13 mouse cellular contexts compared by ENCODE assay signal in genomic region chr9:103486262-103486661, GRCm38 (mm10). TPM values are rescaled to one million over a fixed set of nuclear protein-coding genes. Genes with fewer than 3 reads are reported as not detected.
DNase-seq lines count a peak whose midpoint lies in the region; ATAC-seq and TF ChIP-seq lines count a peak whose summit lies in the region.
"Had no signal": no experiment of that assay in that cellular context is flagged by ENCODE, and none has a peak within 500 bp of the region (broad histone marks: within the 10 kb centered on the region; RNA-seq: fewer than 3 reads in every experiment).

No protein-coding gene starts in this region.

- H3K9ac ChIP-seq in heart, embryonic 16.5 days (ENCODE audit: low read length) = 0 out of 2 replicates have a peak overlapping the region, but pooled peaks have one; percentile 10
- no peak overlapping the region for H3K9ac ChIP-seq in liver, adult 2 months (ENCODE audit: low read depth, low read length)
- H3K9ac ChIP-seq in liver, embryonic 12.5 days = no peak overlapping the region
- H3K9ac ChIP-seq in embryonic facial prominence, embryonic 13.5 days = no peak overlapping the region
- H3K9ac ChIP-seq: forebrain, embryonic 13.5 days; midbrain, embryonic 12.5 days; neural tube, embryonic 12.5 days had no signal

- no peaks in the 10 kb centered on the region for H3K27me3 ChIP-seq in heart, embryonic 16.5 days (ENCODE audit: control insufficient read depth, insufficient read depth, low read length)
- H3K27me3 ChIP-seq in liver, adult 2 months (ENCODE audit: control insufficient read depth, insufficient read depth, low read length) = no peaks in the 10 kb centered on the region
- peaks cover 6% of the 10 kb centered on the region; the same call in 1 of the 2 replicates for H3K27me3 ChIP-seq in liver, embryonic 12.5 days (replicated peaks)
- no peaks in the 10 kb centered on the region for H3K27me3 ChIP-seq in embryonic facial prominence, embryonic 13.5 days
- H3K27me3 ChIP-seq: forebrain, embryonic 13.5 days; neural tube, embryonic 12.5 days had no signal

- no peak for TF ChIP-seq POLR2A in liver, adult 2 months (IDR thresholded peaks at IDR 0.05; ENCODE audit: extremely low read depth, insufficient read depth, low read length)

- peaks cover 38% of the 10 kb centered on the region for H3K4me1 ChIP-seq in heart, embryonic 16.5 days (ENCODE audit: control insufficient read depth, insufficient read depth, low read length)
- H3K4me1 ChIP-seq in liver, adult 2 months (ENCODE audit: control insufficient read depth, insufficient read depth, low read length) = no peaks in the 10 kb centered on the region
- peaks cover 25% of the 10 kb centered on the region; the same call in 1 of the 2 replicates for H3K4me1 ChIP-seq in liver, embryonic 12.5 days
- H3K4me1 ChIP-seq in embryonic facial prominence, embryonic 13.5 days = peaks cover 24% of the 10 kb centered on the region

- no peak overlapping the region for H3K4me3 ChIP-seq in heart, embryonic 16.5 days (ENCODE audit: low read length)
- no peak overlapping the region for H3K4me3 ChIP-seq in liver, adult 2 months (ENCODE audit: insufficient read depth, low read depth, low read length)
- H3K4me3 ChIP-seq in liver, embryonic 12.5 days = no peak overlapping the region
- no peak overlapping the region for H3K4me3 ChIP-seq in embryonic facial prominence, embryonic 13.5 days
- H3K4me3 ChIP-seq: forebrain, embryonic 13.5 days; midbrain, embryonic 12.5 days; neural tube, embryonic 12.5 days had no signal

- H3K79me2 ChIP-seq in liver, adult 2 months (ENCODE audit: control insufficient read depth, insufficient read depth, low read length) = no peaks in the 10 kb centered on the region

- TF ChIP-seq CTCF in liver, adult 2 months (IDR thresholded peaks at IDR 0.05; ENCODE audit: low read depth, low read length) = no peak

- no peaks in the 10 kb centered on the region for H3K36me3 ChIP-seq in heart, embryonic 16.5 days (ENCODE audit: control insufficient read depth, insufficient read depth)
- no peaks in the 10 kb centered on the region for H3K36me3 ChIP-seq in liver, adult 2 months (ENCODE audit: control insufficient read depth, insufficient read depth, low read length)
- H3K36me3 ChIP-seq in liver, embryonic 12.5 days = no peaks in the 10 kb centered on the region
- H3K36me3 ChIP-seq in embryonic facial prominence, embryonic 13.5 days = no peaks in the 10 kb centered on the region
- H3K36me3 ChIP-seq: midbrain, embryonic 12.5 days; neural tube, embryonic 12.5 days had no signal

- no peak for DNase-seq in heart, adult 11 months
- DNase-seq in liver, adult 2 months (ENCODE audit: extremely low read depth, low read depth, low spot score) = peak; percentile 52
- peak; percentile 69 for DNase-seq in 416B (ENCODE audit: low read depth)
- no peak for DNase-seq in gastrocnemius, postnatal 25 days
- DNase-seq: layer of hippocampus, adult 9-11 months had no signal

- ATAC-seq in heart, embryonic 16.5 days (replicated peaks; ENCODE audit: extremely low read depth, insufficient read depth, low FRiP score) = no peak
- ATAC-seq in liver, embryonic 12.5 days = no peak
- no peak for ATAC-seq in embryonic facial prominence, embryonic 13.5 days (ENCODE audit: insufficient number of reproducible peaks, insufficient read depth, low FRiP score, low TSS enrichment, low read depth)
- ATAC-seq: CD4-positive, CD25-positive, alpha-beta regulatory T cell, adult 4 months; forebrain, embryonic 13.5 days had no signal

- H3K27ac ChIP-seq in heart, embryonic 16.5 days (ENCODE audit: low read length) = no peak overlapping the region
- no peak overlapping the region for H3K27ac ChIP-seq in liver, adult 2 months (replicated peaks; ENCODE audit: insufficient read depth, low read depth, low read length)
- no peak overlapping the region for H3K27ac ChIP-seq in liver, embryonic 12.5 days
- peak overlapping the region; percentile 57; the same call in 1 of the 2 replicates for H3K27ac ChIP-seq in embryonic facial prominence, embryonic 13.5 days
- H3K27ac ChIP-seq: forebrain, embryonic 13.5 days; midbrain, embryonic 12.5 days; neural tube, embryonic 12.5 days had no signal

- WGBS in heart, embryonic 16.5 days = 69% methylated on average over 6 of the region's 6 CpGs
- WGBS in liver, adult 2 months = 78% methylated on average over 6 of the region's 6 CpGs
- 54% methylated on average over 6 of the region's 6 CpGs for WGBS in liver, embryonic 12.5 days (ENCODE audit: insufficient replicate concordance)
- WGBS in embryonic facial prominence, embryonic 13.5 days = 76% methylated on average over 6 of the region's 6 CpGs

- no peak overlapping the region for H3K4me2 ChIP-seq in heart, embryonic 16.5 days (ENCODE audit: low read depth, low read length)
- no peak overlapping the region for H3K4me2 ChIP-seq in liver, embryonic 12.5 days
- H3K4me2 ChIP-seq in embryonic facial prominence, embryonic 13.5 days = no peak overlapping the region
- H3K4me2 ChIP-seq: forebrain, embryonic 13.5 days; midbrain, embryonic 12.5 days; neural tube, embryonic 12.5 days had no signal

- H3K9me3 ChIP-seq in heart, embryonic 16.5 days (replicated peaks; ENCODE audit: control insufficient read depth, low read length) = no peaks in the 10 kb centered on the region
- no peaks in the 10 kb centered on the region for H3K9me3 ChIP-seq in liver, embryonic 12.5 days (replicated peaks)
- H3K9me3 ChIP-seq in embryonic facial prominence, embryonic 13.5 days = no peaks in the 10 kb centered on the region
- H3K9me3 ChIP-seq: forebrain, embryonic 13.5 days; midbrain, embryonic 12.5 days; neural tube, embryonic 12.5 days had no signal

RNA-seq across cellular contexts. Expression of gene Bfsp2, which starts 6.0 kb away (rescaled TPM):
- polyA plus RNA-seq in heart, embryonic 16.5 days (2015; fragmentation: Nextera tagmentation; extraction: Ambion mirVana) = 0.76 and 1.1 TPM in 2 replicates
- not detected in 2 replicates for total RNA-seq in liver, adult 2 months (2014; rRNA removed)
- polyA plus RNA-seq in liver, adult 2 months (2012; rRNA removed) = 0.28 TPM in 1 of 2 replicates, not detected in the other
- 0.41 and 0.62 TPM in 2 replicates for polyA plus RNA-seq in liver, embryonic 12.5 days (2016; fragmentation: Nextera tagmentation; extraction: Ambion mirVana)
- 2.6 and 5.1 TPM in 2 replicates for polyA plus RNA-seq in embryonic facial prominence, embryonic 13.5 days (2015; fragmentation: Nextera tagmentation; extraction: Ambion mirVana)
- total RNA-seq in gastrocnemius, postnatal 25 days (2021) = under 1 TPM; 0.48 to 0.49 TPM
- total RNA-seq: adrenal gland, postnatal 36 days had no signal

Comparison
In these comparisons a context has a peak if more than half of its experiments do, and no peak if none do; other contexts are left out.
1. DNase-seq: peak in liver, adult 2 months (single experiment) and 416B (single experiment); none in heart, adult 11 months (single experiment) and gastrocnemius, postnatal 25 days (single experiment).